Mouse (Mus musculus) adrenal gland, postnatal 10 days (tissue): ENCODE data around the gene Cmas. TPM values are rescaled to one million over a fixed set of nuclear protein-coding genes. Genes with fewer than 3 reads are reported as not detected.
A peak's percentile ranks its signal among the peaks of the same experiment; 100 is the strongest.

Experiments
- DNase-seq: peaks from one replicate; pipeline ENCODE4 v3.0.0; 2021; ENCODE audit warnings: mixed read lengths
- long read RNA-seq, 2 experiments: library from polyadenylated mRNA; stranded (forward); transcript quantifications; one replicate each; pipeline ENCODE4 v2.0.0; 2021
- total RNA-seq, 2 experiments: library from RNA; stranded (reverse); gene quantifications; 2 replicates each; pipeline ENCODE4 v1.2.3; 2021

Gene Cmas
- 10 to 100 TPM; 33.8 to 37.4 TPM for total RNA-seq
- long read RNA-seq, experiment 1, transcript Cmas-201 (8 exons, 1,760 nt): major isoform, 79 of 93 reads
- long read RNA-seq, experiment 1, partial matches to known transcripts: 6 of 93 reads
- long read RNA-seq, experiment 1, other reads (novel, unspliced or antisense): 8 of 93 reads
- long read RNA-seq, experiment 2, transcript Cmas-201 (8 exons, 1,760 nt): major isoform, 42 of 45 reads
- long read RNA-seq, experiment 2, partial matches to known transcripts: 1 of 45 reads
- long read RNA-seq, experiment 2, other reads (novel, unspliced or antisense): 2 of 45 reads

DNA sequence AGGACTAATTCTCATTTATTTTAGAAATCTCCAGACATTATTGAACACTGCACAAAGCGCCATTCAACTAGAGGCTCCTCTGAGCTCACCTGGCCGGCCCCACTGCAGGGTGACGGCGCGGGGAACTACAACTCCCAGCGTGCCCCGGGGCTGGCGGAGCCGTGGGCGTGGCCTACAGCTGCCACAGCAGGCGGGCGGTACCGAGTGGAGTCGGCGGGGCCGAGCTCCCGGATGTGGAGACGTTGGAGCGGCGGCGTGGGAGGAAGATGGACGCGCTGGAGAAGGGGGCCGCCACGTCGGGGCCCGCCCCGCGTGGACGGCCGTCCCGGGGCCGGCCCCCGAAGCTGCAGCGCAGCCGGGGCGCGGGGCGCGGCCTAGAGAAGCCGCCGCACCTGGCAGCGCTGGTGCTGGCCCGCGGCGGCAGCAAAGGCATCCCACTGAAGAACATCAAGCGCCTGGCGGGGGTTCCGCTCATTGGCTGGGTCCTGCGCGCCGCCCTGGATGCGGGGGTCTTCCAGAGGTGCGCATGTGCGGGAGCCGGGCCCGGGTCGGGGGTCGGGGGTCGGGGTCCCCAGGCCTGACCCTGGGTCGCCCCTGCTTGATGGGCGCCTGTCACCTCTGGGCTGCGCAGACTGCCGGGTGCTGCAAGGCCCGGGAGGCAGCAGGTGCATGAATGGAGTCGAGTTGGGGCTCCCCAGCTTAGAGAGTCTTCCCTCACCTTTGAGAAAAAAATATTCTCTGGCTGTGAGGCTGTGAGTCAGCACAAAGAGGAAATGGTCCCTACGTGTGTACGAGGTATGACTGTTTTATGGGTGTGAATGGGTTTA, at the start of gene Cmas:
Cmas (plus strand) TSS at position 180 of the 827 bp plus-strand sequence.
- peak; percentile 92 for DNase-seq

DNA sequence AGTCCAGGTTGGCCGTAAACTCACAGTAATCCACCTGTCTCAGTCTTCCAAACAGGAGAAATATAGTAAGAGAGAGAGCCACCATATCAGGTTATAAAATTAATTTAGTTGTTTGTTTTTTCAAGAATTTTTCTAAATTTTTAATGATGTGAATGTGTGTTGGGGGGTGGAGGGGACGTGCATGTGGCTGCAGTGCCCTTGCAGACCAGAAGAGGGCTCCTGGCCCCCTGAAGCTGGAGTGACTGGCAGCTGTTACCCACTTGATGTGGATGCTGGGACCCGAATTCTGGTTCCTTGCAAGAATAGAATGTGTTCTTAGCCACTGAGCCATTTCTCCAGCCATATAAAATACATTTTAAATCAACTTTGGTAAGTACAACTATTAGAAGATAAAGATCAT, 49.8 kb upstream of the Cmas start:
- no peak for DNase-seq

DNA sequence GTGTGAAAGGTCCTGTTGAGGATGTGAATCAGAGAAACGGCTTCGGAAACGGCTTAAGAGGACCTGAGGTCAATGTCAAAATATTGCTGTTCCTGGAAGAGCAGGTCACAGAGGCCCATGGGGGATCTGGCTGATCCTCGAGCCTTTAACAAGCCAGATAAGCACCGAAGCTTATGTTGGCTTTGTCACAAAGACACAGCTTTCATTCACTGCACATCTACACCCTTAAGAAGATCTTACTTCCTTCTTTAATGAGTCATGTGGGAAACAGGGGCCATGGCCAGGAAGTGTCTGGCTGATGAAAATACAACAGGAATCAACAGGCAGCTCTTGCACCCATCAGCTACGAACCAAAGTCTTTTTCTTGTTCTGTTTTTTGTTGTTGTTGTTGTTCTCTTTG, 48.1 kb upstream of the Cmas start:
- no peak for DNase-seq

DNA sequence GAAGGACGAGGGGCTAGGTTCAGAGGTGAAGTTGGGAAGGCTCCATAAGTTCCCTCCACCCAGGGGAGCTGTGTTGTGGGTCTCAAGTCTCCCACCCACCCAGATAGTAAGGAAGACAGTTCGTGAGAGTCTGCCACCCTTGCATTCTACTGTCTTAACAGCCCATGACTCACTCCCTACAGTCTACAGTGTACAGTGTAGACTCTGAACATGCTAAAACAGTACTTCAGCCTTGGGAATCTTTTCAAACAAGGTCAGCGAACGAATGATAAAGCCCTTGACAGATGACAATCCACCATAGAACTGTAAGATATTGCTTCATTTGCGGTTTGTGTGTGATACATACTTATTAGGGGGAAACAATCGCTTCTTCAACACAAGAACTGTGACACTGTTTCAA, 45.8 kb upstream of the Cmas start:
- no peak for DNase-seq

DNA sequence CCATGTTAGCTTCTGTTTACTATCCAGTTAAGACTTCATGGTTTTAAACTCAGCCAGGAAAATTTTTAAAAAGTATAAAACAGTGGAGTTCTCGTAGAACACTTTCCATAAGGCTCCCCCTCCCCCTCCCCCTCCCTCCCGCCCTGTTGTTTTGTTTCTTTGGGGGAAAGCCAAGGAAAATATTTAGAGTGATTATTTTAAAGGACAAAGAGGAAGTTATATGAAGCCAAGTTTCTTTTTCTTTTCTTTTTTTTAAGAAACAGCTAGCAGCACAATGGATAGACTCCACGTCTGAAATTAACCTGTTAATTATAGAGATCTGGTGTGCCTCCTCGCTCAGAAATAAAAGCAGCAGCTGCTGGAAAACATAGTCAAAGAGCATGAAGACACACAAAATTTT, 45.4 kb upstream of the Cmas start:
- no peak for DNase-seq

DNA sequence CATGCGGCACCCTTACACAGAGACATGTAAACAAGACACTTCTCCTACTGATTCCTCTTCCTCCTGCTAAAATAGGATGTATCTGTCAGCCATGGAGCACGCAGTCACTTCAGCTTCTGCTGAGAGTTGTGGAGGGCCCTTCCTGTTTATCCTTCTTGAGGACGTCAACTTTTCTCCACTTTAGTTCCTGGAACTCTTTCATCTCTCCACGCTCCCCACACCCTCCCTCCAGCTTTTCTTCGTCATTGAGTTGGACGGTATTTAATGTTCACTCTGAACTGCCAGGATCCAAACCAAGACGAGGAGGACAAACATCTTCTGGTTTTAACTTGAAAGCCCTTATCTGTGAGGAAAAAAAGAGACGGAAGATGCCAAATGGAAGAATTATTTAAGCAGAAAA, 41.5 kb upstream of the Cmas start:
- DNase-seq: no peak

DNA sequence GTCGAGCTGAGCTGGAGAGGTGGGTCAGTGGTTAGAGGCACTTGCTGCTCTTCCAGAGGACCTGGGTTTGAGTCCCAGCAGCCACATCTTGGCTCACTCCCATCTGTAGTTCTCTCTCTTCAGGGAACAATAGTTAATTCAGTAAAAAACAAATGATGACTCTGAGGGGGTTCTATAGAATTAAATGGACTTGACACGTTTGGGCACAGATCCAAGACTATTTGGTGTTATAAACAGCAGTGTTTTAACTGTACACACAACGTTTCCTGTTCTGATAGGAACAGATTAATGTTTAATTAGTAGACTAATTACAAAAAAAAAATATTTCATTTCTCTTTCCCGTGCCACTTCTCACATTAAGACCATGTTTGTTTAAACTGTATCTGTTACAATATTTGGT, 39.3 kb upstream of the Cmas start:
- no peak for DNase-seq

DNA sequence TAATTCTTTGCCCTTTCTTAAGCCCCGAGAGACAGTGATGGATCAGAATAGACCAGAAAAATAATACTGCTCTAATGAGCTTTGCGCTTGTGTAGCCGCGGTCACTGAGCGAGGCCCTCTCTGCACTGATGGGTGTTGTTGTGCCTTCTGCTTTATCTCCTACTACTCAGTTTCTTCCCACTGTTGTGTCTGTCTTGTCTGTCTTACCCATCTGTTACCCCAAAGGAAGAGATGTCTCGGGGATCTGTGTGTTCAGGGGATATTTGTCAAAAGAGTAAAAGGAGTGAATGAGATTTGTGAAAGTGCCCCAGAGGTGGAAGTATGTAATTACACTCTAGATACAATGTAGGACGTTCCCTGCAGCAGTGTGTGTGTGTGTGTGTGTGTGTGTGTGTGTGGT, 38.3 kb upstream of the Cmas start:
- DNase-seq: no peak

DNA sequence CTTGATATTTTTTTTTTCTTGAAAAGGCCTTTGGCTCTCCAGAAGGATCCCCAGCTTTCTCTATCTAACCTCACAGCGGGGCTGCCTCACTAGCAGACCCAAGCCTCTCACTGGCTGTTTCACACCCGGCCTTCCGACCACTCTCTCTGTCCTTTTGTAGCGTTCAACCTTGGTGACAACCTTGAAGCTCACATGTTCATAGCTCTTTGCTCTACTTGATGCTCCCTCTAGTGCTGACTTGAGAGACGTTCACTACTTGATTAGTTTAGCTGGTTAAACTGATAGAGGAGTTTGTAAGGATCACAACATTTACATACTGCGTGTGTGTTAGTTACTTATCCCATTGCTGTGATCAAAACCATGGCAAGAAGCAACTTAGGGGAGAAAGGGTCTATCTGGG, 35.8 kb upstream of the Cmas start:
- DNase-seq: no peak

DNA sequence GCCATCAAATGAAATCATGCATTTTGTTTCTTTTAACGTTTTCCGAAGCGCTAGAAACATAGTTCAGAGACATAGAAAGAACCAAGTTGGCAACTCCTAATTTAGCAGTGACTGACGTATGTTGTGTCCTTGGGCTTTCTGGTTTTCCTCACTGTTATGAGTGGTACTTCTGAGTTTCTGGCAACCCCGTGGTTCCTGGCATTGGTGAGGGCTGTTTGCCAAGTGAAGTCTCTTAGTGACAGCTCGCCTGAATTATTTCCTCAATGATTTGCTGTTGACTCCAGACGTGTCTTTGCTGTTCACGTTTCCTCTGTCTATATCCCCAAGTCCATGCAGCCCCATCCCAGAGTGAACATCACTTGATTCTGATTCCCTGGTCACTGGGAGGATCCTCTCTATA, 34.8 kb upstream of the Cmas start:
- DNase-seq: peak; percentile 64

DNA sequence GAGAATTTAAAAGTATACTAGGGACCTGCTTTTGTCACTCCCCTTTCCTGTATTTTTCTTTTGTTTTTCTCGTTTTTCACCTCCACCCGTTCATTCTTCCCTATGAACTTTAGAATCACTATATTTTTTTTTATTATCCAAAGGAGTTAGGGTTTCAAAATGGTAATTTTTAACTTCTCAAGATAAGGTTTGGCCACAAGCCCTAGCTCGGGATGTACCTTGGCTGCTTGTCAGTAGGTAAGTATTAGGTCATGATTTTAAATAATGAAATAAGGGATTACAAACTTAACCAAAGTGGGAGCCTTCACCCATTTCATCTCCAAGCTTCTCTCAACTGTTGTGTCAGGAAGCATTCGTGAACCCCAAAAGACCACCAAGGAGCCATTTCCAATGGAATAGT, 30.5 kb upstream of the Cmas start:
- DNase-seq: no peak

DNA sequence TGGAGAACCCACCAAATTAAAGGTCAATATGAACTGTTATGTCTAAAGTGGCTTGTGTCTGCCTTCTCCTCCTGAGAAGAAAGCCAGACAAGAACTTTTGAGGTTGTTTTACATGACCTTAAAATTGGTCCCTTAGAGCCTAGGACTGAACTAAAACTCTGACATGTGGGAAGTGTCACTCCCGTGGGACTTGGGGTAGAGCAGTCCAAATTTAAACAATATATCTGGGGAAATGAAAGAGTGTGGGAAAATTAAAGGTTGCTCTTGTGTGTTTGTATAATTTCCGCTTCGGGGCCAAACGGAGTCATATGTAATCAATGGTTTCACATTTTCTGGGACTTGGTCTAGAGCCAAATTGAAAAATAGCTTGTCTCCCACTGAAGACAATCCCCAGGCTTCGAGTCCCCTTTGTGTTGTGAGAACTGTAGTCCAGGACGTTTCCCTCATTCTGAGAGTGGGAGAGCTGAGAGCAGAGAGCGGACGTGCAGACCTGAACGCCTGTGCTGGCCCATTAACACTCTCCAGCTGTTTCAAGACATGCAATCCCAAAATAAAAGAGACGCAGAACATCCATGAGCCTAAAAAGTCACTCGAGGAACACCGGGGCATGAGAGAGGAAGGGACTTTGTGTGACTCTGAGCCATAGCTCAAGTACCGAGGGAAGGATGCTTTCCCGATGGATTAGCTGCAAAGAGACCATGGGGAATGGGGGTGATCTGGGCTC, 23.8 kb upstream of the Cmas start:
- DNase-seq: no peak

DNA sequence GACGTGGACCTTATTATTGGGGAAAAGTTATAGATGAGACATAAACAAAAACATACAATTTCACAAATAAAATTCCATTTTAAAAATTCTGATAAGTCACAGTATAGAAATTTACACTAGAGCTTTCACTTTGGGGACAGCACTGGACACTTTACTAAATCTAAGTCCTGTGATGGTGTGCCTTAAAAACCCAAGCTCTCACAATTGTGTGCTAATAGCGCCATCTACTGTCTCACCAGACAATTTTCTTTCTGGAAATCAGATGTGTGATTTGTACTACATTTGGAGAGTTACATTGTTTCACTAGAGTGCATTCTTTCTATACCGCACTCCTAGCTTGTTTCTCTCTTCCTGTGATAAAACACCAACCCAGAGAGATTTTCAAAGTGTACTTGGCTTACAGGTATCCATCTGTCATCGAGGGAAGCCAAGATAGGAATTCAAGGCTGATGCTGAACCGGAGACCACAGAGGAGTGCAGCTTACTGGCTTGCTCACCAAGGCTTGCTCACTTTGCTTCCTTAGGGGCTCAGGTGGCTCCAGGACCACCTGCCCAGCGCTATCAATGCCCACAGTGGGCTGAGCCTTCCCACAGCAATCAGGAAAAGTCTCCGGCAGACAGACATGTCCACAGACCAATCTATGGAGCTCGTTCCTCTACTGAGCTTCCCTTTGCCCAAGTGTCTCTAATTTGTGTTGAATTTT, 21.0 kb upstream of the Cmas start:
- DNase-seq: peak; percentile 40

DNA sequence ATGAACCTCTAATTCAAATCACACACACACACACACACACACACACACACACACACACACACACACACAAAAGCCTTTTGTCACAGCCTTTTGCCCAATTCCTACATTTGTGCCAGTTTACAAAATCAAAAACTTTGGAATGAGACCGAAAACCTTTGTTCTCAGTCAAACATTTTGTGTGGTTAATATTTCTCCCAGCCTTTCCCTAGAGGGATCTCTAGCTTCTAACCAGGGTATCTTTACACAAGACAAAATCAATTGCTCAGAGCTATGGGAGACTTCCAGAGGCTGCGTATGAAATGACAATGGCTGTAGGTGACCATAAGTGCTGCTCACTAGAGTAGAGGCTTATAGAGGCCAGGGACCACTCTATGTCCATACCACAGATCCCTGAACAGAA, 18.3 kb upstream of the Cmas start:
- DNase-seq: no peak

DNA sequence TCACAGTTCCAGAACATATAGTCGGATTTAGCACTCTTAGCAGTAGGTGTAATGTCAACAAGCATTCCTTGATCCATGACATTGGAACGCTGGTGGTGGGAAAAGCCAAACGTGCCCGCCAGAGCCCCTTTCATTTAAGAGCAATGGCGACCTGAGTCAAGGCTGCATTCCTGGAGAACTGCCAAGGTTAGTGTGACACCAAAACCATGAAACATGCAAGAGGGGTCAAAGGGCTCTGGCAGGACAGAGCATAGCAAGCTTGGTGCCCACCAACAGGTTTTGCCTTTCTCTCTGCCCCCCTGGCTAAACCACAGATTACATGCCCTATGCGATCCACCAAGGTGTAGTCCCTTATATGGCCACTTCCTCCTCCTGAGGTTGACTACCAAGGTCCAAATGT, 17.8 kb upstream of the Cmas start:
- no peak for DNase-seq

DNA sequence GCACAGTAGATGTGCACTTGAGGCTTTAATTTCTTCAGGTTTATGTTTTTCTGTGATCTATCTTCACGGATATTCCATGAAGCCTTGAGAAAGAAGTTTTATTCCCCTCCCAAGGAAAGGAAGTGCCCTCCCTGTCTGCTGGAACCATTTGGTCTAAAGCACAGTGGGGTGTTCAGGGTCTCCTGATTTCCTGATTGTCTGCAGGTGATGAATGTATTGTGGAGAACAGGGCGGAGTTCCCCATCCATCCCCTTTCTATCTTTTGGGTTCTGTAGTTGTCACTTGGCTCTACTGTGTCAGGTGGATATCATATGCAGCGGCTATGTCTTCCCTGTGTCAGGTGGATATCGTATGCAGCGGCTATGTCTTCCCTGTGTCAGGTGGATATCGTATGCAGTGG, 14.7 kb upstream of the Cmas start:
- DNase-seq: no peak

DNA sequence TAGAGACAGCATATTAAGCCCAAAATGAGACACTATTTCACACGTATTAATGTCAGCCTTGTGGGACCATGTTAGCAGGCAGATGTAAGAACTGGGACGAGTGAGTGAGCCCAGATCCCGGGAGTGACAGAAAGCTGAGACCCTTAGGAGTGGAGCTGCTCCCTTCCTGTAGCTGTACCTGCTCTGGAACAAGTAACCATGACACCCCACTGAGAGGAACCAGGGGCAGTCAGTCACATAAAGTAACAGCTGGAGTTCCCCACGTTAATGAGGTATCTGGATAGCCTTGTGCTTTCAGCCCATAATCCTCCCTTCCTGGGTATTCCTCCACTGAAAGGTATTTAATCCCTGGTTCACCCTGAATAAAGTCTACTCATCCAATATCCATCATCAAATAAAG, 13.3 kb upstream of the Cmas start:
- no peak for DNase-seq

DNA sequence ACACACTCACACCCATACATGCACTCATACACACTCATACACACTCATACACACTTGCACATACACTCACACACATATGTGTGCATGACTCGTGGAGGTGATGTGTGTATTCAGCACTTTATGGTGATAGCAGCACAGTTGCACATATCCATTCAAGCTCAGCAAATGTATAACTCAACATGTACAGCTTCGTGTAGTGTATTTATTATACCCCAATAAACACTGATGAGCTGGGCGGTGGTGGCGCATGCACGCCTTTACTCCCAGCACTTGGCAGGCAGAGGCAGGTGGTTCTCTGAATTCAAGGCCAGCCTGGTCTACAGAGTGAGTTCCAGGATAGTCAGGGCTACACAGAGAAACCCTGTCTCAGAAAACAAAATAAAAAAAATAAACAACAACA, 11.0 kb upstream of the Cmas start:
- no peak for DNase-seq

DNA sequence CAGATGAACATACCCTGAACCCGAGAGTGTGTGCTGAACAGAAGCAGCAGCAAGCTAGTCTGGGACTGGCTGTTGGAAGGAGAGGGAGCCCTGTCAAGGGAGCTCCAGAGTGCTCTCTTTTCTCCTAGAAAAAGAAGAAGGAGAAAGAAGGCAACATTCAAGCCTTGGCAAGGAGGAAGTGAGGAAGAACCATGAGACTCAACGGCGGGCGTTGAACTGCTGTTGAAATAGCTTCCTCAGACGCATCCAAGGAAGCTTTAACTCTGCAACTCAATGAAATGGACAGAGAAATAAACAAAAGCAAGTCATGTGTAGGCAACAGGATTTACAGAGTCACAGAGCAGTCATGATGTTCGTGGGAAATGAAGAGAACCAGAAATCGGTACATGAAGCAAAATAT, 9.7 kb upstream of the Cmas start:
- no peak for DNase-seq

DNA sequence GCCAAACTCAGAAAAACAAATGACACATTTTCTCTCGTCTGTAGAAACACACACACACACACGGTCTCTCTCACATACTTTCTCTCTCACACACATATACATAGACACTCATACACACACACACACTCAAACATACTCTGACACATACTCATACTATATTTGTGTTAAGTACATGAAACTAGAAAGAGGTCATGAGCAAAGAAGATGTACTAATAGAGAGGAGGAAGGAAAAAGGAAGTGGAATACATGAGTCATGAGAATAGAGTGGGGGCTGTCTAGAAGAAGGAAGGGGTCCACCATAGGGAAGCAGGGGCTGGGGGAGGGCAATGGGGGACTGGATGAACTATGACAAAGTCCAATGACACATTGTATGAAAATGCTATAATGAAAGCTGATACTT, 9.3 kb upstream of the Cmas start:
- no peak for DNase-seq

DNA sequence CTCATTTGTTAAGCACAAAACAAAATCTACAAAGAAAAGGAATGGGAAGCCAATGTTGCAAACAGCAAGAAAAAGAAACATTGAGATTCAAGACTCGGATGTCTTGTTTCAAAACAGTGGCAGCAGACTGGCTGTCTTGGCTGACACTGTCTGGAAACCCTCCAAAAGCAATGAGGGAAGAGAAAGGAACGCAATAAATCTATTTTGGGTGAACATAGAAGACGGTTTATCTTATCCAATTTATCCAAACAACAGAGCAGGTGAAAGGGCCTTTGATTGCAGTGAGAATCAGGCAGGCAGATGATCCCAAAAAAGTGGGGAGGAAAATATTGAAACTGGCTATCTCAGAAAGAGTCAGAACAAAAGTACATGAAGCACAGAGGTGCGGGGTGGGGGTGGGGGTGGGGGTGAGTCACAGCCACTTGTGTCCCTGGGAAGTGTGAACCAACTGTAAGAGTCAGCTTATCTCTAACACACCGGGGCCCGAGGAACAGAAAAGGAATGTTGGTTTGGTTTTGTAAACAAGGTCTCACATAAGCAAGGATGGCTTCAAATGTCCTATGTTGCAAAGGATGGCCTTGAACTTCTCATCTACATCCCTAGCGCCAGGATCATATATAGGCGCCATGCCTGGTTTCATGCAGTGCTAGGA, 8.3 kb upstream of the Cmas start:
- DNase-seq: peak; percentile 29

DNA sequence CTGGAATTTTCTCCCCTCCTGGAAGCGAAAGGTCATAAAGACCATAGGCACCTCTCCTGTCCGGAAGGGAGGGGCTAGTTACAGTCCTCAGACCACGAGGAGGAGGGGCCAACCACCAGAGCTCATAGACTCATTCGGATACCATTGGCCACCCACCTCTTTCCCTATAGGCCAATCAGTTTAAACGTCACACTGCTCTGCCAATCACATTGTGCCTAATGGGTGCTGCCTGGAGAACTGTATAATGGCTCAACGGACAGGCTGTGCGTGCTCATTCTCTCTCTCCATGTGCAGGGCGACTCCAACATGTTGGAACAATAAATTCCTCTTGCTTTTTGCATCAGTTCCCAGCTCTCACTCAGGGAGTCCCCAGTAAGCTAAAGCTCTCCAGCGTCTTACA, 5.1 kb upstream of the Cmas start:
- no peak for DNase-seq
